Comparison of ENCODE assay signal across 12 mouse cellular contexts in the genomic region with DNA sequence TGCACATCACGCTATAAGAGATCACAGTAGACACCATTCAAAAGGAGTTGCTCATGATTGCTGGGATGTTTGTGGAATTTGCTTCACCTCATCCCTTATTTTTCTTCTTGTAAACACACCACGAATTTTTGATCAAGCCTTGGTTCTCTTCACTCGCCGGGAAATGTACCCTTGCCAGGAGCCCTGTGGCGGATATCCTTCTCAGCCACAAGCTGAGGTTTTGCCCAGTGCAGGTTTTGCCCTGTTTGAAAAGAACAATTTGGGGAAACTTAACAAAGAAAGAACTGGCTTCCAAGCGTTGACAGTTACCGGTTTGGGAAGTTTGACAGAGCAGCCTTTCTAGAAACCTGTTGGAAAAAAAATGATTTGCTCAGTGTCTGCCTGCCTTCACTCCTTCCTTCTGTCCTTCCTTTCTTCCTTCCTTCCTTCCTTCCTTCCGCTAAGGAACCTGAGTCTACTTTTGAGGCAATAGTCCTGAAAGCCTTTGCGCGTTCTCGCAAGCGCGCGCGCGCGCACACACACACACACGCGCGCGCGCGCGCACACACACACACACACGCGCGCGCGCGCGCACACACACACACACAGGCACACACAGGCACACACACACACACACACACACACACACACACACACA. TPM values are rescaled to one million over a fixed set of nuclear protein-coding genes. Genes with fewer than 3 reads are reported as not detected.
DNase-seq lines count a peak whose midpoint lies in the region; ATAC-seq lines count a peak whose summit lies in the region.
"Had no signal": no experiment of that assay in that cellular context is flagged by ENCODE, and none has a peak within 500 bp of the region (broad histone marks: within the 10 kb centered on the region; RNA-seq: fewer than 3 reads in every experiment).

No protein-coding gene starts in this region.

- H3K4me1 ChIP-seq in hindbrain, embryonic 13.5 days (replicated peaks), result peaks cover 23% of the 10 kb centered on the region
- H3K4me1 ChIP-seq in midbrain, embryonic 15.5 days, result peaks cover 14% of the 10 kb centered on the region

- H3K9ac ChIP-seq in hindbrain, embryonic 13.5 days, result peak overlapping the region; percentile 16; the same call in 1 of the 2 replicates
- H3K9ac ChIP-seq in midbrain, embryonic 15.5 days, result no peak overlapping the region
- H3K9ac ChIP-seq: embryonic facial prominence, embryonic 13.5 days had no signal

- peak overlapping the region; percentile 19 for H3K4me3 ChIP-seq in hindbrain, embryonic 13.5 days
- peak overlapping the region; percentile 12; the same call in 1 of the 2 replicates for H3K4me3 ChIP-seq in midbrain, embryonic 15.5 days
- H3K4me3 ChIP-seq: embryonic facial prominence, embryonic 13.5 days had no signal

- H3K9me3 ChIP-seq in hindbrain, embryonic 13.5 days, result no peaks in the 10 kb centered on the region
- no peaks in the 10 kb centered on the region for H3K9me3 ChIP-seq in midbrain, embryonic 15.5 days
- H3K9me3 ChIP-seq: embryonic facial prominence, embryonic 13.5 days had no signal

- no peaks in the 10 kb centered on the region; the same call in 1 of the 2 replicates for H3K36me3 ChIP-seq in hindbrain, embryonic 13.5 days
- no peaks in the 10 kb centered on the region for H3K36me3 ChIP-seq in midbrain, embryonic 15.5 days (replicated peaks)
- H3K36me3 ChIP-seq: embryonic facial prominence, embryonic 13.5 days had no signal

- H3K27ac ChIP-seq in hindbrain, embryonic 13.5 days, result peak overlapping the region; percentile 64
- H3K27ac ChIP-seq in midbrain, embryonic 15.5 days, result peak overlapping the region; percentile 67
- H3K27ac ChIP-seq: embryonic facial prominence, embryonic 13.5 days had no signal

- peaks cover 88% of the 10 kb centered on the region for H3K27me3 ChIP-seq in hindbrain, embryonic 13.5 days
- H3K27me3 ChIP-seq in midbrain, embryonic 15.5 days (replicated peaks), result peaks cover 48% of the 10 kb centered on the region

- peak; percentile 59 for DNase-seq in cerebellum, adult 8-10 months
- peak; percentile 28 for DNase-seq in embryo, embryonic 9.5 days (ENCODE audit: extremely low spot score)
- DNase-seq in layer of hippocampus, postnatal 36 days, result no peak
- no peak for DNase-seq in heart, adult 11 months
- DNase-seq: gastrocnemius, postnatal 36 days; lung, adult 18-20 months; thymus, postnatal 36 days had no signal

- H3K4me2 ChIP-seq in hindbrain, embryonic 13.5 days, result peak overlapping the region; percentile 56
- peak overlapping the region; percentile 57 for H3K4me2 ChIP-seq in midbrain, embryonic 15.5 days
- H3K4me2 ChIP-seq: embryonic facial prominence, embryonic 13.5 days had no signal

- WGBS in hindbrain, embryonic 13.5 days, result 7% methylated on average over 30 of the region's 31 CpGs
- 8% methylated on average over 31 of the region's 31 CpGs for WGBS in midbrain, embryonic 15.5 days

- no peak for ATAC-seq in hindbrain, embryonic 13.5 days (ENCODE audit: low FRiP score)
- no peak for ATAC-seq in midbrain, embryonic 15.5 days (replicated peaks)
- no peak for ATAC-seq in frontal cortex, adult (ENCODE audit: low TSS enrichment)

RNA-seq across cellular contexts. Expression of a gene that starts 3.7 kb away (rescaled TPM):
- polyA plus RNA-seq in hindbrain, embryonic 13.5 days (2015; fragmentation: Nextera tagmentation; extraction: Ambion mirVana), result 9.3 and 13.7 TPM in 2 replicates
- polyA plus RNA-seq in midbrain, embryonic 15.5 days (2015; fragmentation: Nextera tagmentation; extraction: Ambion mirVana), result 9.6 and 9.9 TPM in 2 replicates
- total RNA-seq in layer of hippocampus, postnatal 36 days (2021), result 10 to 100 TPM; 17.3 to 19.5 TPM
- total RNA-seq: gastrocnemius, postnatal 36 days; heart, postnatal 25 days had no signal

RNA-seq across cellular contexts. Expression of a gene that starts 6.1 kb away (rescaled TPM):
- 10.9 and 13.9 TPM in 2 replicates for polyA plus RNA-seq in hindbrain, embryonic 13.5 days (2015; fragmentation: Nextera tagmentation; extraction: Ambion mirVana)
- 13.0 and 14.0 TPM in 2 replicates for polyA plus RNA-seq in midbrain, embryonic 15.5 days (2015; fragmentation: Nextera tagmentation; extraction: Ambion mirVana)
- 1 to 10 TPM; 2.3 to 4.6 TPM for total RNA-seq in layer of hippocampus, postnatal 36 days (2021)
- total RNA-seq: gastrocnemius, postnatal 36 days; heart, postnatal 25 days had no signal

RNA-seq across cellular contexts. Expression of a gene that starts 18.8 kb away (rescaled TPM):
- polyA plus RNA-seq in hindbrain, embryonic 13.5 days (2015; fragmentation: Nextera tagmentation; extraction: Ambion mirVana), result 0.41 and 0.74 TPM in 2 replicates
- polyA plus RNA-seq in midbrain, embryonic 15.5 days (2015; fragmentation: Nextera tagmentation; extraction: Ambion mirVana), result 0.51 and 0.77 TPM in 2 replicates
- total RNA-seq in layer of hippocampus, postnatal 36 days (2021), result not detected
- total RNA-seq: gastrocnemius, postnatal 36 days; heart, postnatal 25 days had no signal
- polyA plus RNA-seq: embryonic facial prominence, embryonic 13.5 days had no signal

RNA-seq across cellular contexts. Expression of a gene that starts 20.7 kb away (rescaled TPM):
- 1.8 and 3.0 TPM in 2 replicates for polyA plus RNA-seq in hindbrain, embryonic 13.5 days (2015; fragmentation: Nextera tagmentation; extraction: Ambion mirVana)
- polyA plus RNA-seq in midbrain, embryonic 15.5 days (2015; fragmentation: Nextera tagmentation; extraction: Ambion mirVana), result 0.91 and 1.1 TPM in 2 replicates
- under 1 TPM; 0.27 to 0.68 TPM for total RNA-seq in layer of hippocampus, postnatal 36 days (2021)
- total RNA-seq: gastrocnemius, postnatal 36 days; heart, postnatal 25 days had no signal

Comparison
In these comparisons a context has a peak if more than half of its experiments do, and no peak if none do; other contexts are left out.
1. DNase-seq: peak in cerebellum, adult 8-10 months (single experiment) and embryo, embryonic 9.5 days (single experiment); none in layer of hippocampus, postnatal 36 days (0 of 2) and heart, adult 11 months (single experiment).